Mouse (Mus musculus) lung, postnatal 0 days (tissue): ENCODE results near the gene Sbno2. TPM values are rescaled to one million over a fixed set of nuclear protein-coding genes. Genes with fewer than 3 reads are reported as not detected.

ENCODE experiments used
- ATAC-seq: fragments of 200-750 bp; cut with Nextera tagmentation; 2 replicates; pipeline ENCODE4 v1.8.0; 2017; ENCODE audit warnings: moderate library complexity
- DNase-seq: peaks from one replicate; pipeline ENCODE4 v3.0.0-alpha.2; 2016; ENCODE audit warnings: low spot score
- H3K27ac ChIP-seq: fragments of 300-500 bp; sonication (generic); 2 replicates; pipeline ENCODE4 v1.5.1; 2014; ENCODE audit warnings: antibody characterized with exemption, mild to moderate bottlenecking, low read length, mixed read lengths
- H3K27me3 ChIP-seq: fragments of 300-500 bp; sonication (generic); replicated peaks from 2 replicates; pipeline ENCODE4 v1.6.1; 2014; ENCODE audit warnings: low read length, mixed read lengths; ENCODE audit not compliant: insufficient read depth
- H3K36me3 ChIP-seq: fragments of 300-500 bp; sonication (generic); 2 replicates; pipeline ENCODE4 v1.6.1; 2014; ENCODE audit warnings: low read length, mixed read lengths; ENCODE audit not compliant: insufficient read depth
- H3K4me1 ChIP-seq: fragments of 300-500 bp; sonication (generic); 2 replicates; pipeline ENCODE4 v1.6.1; 2014; ENCODE audit warnings: antibody characterized with exemption, low read depth, low read length, mixed read lengths; ENCODE audit not compliant: insufficient read depth
- H3K4me2 ChIP-seq: fragments of 300-500 bp; sonication (generic); replicated peaks from 2 replicates; pipeline ENCODE4 v1.6.1; 2014; ENCODE audit warnings: low read depth, mild to moderate bottlenecking, low read length, moderate library complexity, mixed read lengths
- H3K4me3 ChIP-seq: fragments of 300-500 bp; sonication (generic); 2 replicates; pipeline ENCODE4 v1.5.1; 2014; ENCODE audit warnings: low read depth, low read length
- H3K9ac ChIP-seq: fragments of 300-500 bp; sonication (generic); replicated peaks from 2 replicates; pipeline ENCODE4 v1.6.1; 2014; ENCODE audit warnings: low read depth, mild to moderate bottlenecking
- H3K9me3 ChIP-seq: fragments of 300-500 bp; sonication (generic); 2 replicates; pipeline ENCODE4 v1.6.1; 2016; ENCODE audit warnings: low read length, mixed read lengths
- CTCF ChIP-seq: IDR thresholded peaks from 2 replicates; pipeline ENCODE4 v1.5.1; 2016; ENCODE audit warnings: antibody characterized with exemption, mild to moderate bottlenecking
- EP300 ChIP-seq: IDR thresholded peaks from 2 replicates; pipeline ENCODE4 v1.6.1; 2016; ENCODE audit warnings: antibody characterized with exemption, mild to moderate bottlenecking, control low read depth
- WGBS: fragments of 180-500 bp; shearing (Covaris S2); extraction: QIAGEN DNeasy Blood & Tissue Kit; methylation state at CpG from one replicate; pipeline ENCODE4 v1.1.7; 2014; 5-methylcytosine and 5-hydroxymethylcytosine counted together
- polyA plus RNA-seq: library from polyadenylated mRNA; unstranded; fragments of >200 nt; fragmentation: Nextera tagmentation; extraction: Ambion mirVana; gene quantifications from 2 replicates; pipeline ENCODE4 v1.2.1, GENCODE M21; 2015

The Sbno2 gene
- polyA plus RNA-seq, 1 experiment from 2014 or later: 17.5 TPM

- Histone ChIP-seq H3K9ac (peak overlapping the region; percentile 77), H3K27ac (peak overlapping the region; percentile 96), H3K9me3 (no peaks in the 10 kb centered on the region), H3K27me3 (no peaks in the 10 kb centered on the region), H3K36me3 (peaks cover 29% of the 10 kb centered on the region), H3K4me3 (peak overlapping the region; percentile 85), H3K4me1 (peaks cover 31% of the 10 kb centered on the region), H3K4me2 (peak overlapping the region; percentile 90)
- under 1% methylated on average over 32 of the region's 71 CpGs for WGBS
- ATAC-seq (no peak), DNase-seq (peak; percentile 56)
- TF ChIP-seq EP300 (no peak), CTCF (no peak; the same call in 1 of the 2 replicates)
Observed at GRCm38 (mm10) chr10:80150226-80151210, 45.1 kb upstream of the Sbno2 start.

GRCm38 (mm10) chr10:80149291-80150225 is 44.2 kb upstream of the Sbno2 start:
- peak overlapping the region; percentile 90 for H3K4me2 ChIP-seq
- WGBS: 2% methylated on average over 80 of the region's 88 CpGs
- peak overlapping the region; percentile 100 for H3K27ac ChIP-seq
- H3K9me3 ChIP-seq: no peaks in the 10 kb centered on the region
- peaks cover 31% of the 10 kb centered on the region for H3K4me1 ChIP-seq
- peak; percentile 78 for ATAC-seq
- no peaks in the 10 kb centered on the region for H3K27me3 ChIP-seq
- TF ChIP-seq EP300: no peak
- TF ChIP-seq CTCF: no peak
- peaks cover 20% of the 10 kb centered on the region for H3K36me3 ChIP-seq
- DNase-seq: peak; percentile 99
- H3K9ac ChIP-seq: peak overlapping the region; percentile 83
- H3K4me3 ChIP-seq: peak overlapping the region; percentile 85

- peak overlapping the region; percentile 85 for H3K4me3 ChIP-seq
- under 1% methylated on average over 50 of the region's 57 CpGs for WGBS
- TF ChIP-seq CTCF (peak; percentile 79), EP300 (no peak; the same call in 1 of the 2 replicates)
- ATAC-seq (peak; percentile 55), DNase-seq (peak; percentile 97)
- H3K4me2 ChIP-seq: peak overlapping the region; percentile 90
- peaks cover 30% of the 10 kb centered on the region for H3K4me1 ChIP-seq
- H3K36me3 ChIP-seq: peaks cover 12% of the 10 kb centered on the region; the same call in 1 of the 2 replicates
- peak overlapping the region; percentile 83 for H3K9ac ChIP-seq
- peak overlapping the region; percentile 100 for H3K27ac ChIP-seq
- no peaks in the 10 kb centered on the region for H3K27me3 ChIP-seq
- H3K9me3 ChIP-seq: no peaks in the 10 kb centered on the region
Observed at GRCm38 (mm10) chr10:80148610-80149290, 43.4 kb upstream of the Sbno2 start.

GRCm38 (mm10) chr10:80147719-80148601 is 42.6 kb upstream of the Sbno2 start, which contains the start of gene Midn:
TSS of gene Midn (plus strand) at chr10:80148272.
- under 1% methylated on average over 30 of the region's 42 CpGs for WGBS
- peaks cover 6% of the 10 kb centered on the region; the same call in 1 of the 2 replicates for H3K36me3 ChIP-seq

More at GRCm38 (mm10) chr10:80147719-80148601, 42.6 kb upstream of the Sbno2 start, which contains the start of gene Midn:
- TF ChIP-seq EP300 (peak; percentile 72), CTCF (peak; percentile 74)
- Histone ChIP-seq H3K9me3 (no peaks in the 10 kb centered on the region), H3K4me1 (peaks cover 23% of the 10 kb centered on the region), H3K9ac (peak within 1 kb of the TSS; percentile 83), H3K4me3 (peak within 1 kb of the TSS; percentile 85), H3K27me3 (no peaks in the 10 kb centered on the region), H3K4me2 (peak within 1 kb of the TSS; percentile 90), H3K27ac (peak within 1 kb of the TSS; percentile 100)
- peak; percentile 89 for DNase-seq
- peak; percentile 56 for ATAC-seq
